Mouse (Mus musculus) stomach, embryonic 16.5 days (tissue): ENCODE data around the gene Olfr360. TPM values are rescaled to one million over a fixed set of nuclear protein-coding genes. Genes with fewer than 3 reads are reported as not detected.
"Not testable (repeated sequence)": the region's sequence is repeated elsewhere in the genome, so short reads cannot be mapped to it uniquely, and the experiment has no call there.

Experiments used
- ATAC-seq: fragments of 200-750 bp; cut with Nextera tagmentation; 2 replicates; pipeline ENCODE4 v1.8.0; 2017; ENCODE audit warnings: moderate number of reproducible peaks, moderate TSS enrichment; ENCODE audit not compliant: insufficient read depth, low FRiP score
- H3K27ac ChIP-seq: fragments of 300-500 bp; sonication (generic); 2 replicates; pipeline ENCODE4 v1.5.1; 2014; ENCODE audit warnings: low read length
- H3K27me3 ChIP-seq: fragments of 300-500 bp; sonication (generic); 2 replicates; pipeline ENCODE4 v1.6.1; 2014; ENCODE audit warnings: low read length, control low read depth, mixed read lengths; ENCODE audit not compliant: control insufficient read depth, insufficient read depth
- H3K36me3 ChIP-seq: fragments of 300-500 bp; sonication (generic); 2 replicates; pipeline ENCODE4 v1.6.1; 2014; ENCODE audit warnings: low read length; ENCODE audit not compliant: control insufficient read depth, insufficient read depth
- H3K4me1 ChIP-seq: fragments of 300-500 bp; sonication (generic); 2 replicates; pipeline ENCODE4 v1.6.1; 2014; ENCODE audit warnings: low read length, control low read depth, mixed read lengths; ENCODE audit not compliant: control insufficient read depth, insufficient read depth
- H3K4me2 ChIP-seq: fragments of 300-500 bp; sonication (generic); 2 replicates; pipeline ENCODE4 v1.6.1; 2014; ENCODE audit warnings: low read depth, low read length, mixed read lengths
- H3K4me3 ChIP-seq: fragments of 300-500 bp; sonication (generic); replicated peaks from 2 replicates; pipeline ENCODE4 v1.5.1; 2014; ENCODE audit warnings: mild to moderate bottlenecking, low read length
- H3K9ac ChIP-seq: fragments of 300-500 bp; sonication (generic); 2 replicates; pipeline ENCODE4 v1.6.1; 2014; ENCODE audit warnings: low read length
- H3K9me3 ChIP-seq: fragments of 300-500 bp; sonication (generic); replicated peaks from 2 replicates; pipeline ENCODE4 v1.6.1; 2016; ENCODE audit warnings: low read length, control low read depth; ENCODE audit not compliant: control insufficient read depth
- whole genome bisulfite sequencing: fragments of 180-500 bp; shearing (Covaris S2); extraction: QIAGEN DNeasy Blood & Tissue Kit; methylation state at CpG from one replicate; pipeline ENCODE4 v1.1.7; 2014; 5-methylcytosine and 5-hydroxymethylcytosine counted together
- polyA plus RNA-seq: library from polyadenylated mRNA; unstranded; fragments of >200 nt; fragmentation: Nextera tagmentation; extraction: Ambion mirVana; gene quantifications from 2 replicates; pipeline ENCODE4 v1.2.1, GENCODE M21; 2015

Olfr360 gene
- not detected in 2 replicates for polyA plus RNA-seq

- Histone ChIP-seq H3K9ac (no peak within 1 kb of the TSS), H3K27me3 (no peaks in the 10 kb centered on the region), H3K4me3 (no peak within 1 kb of the TSS), H3K36me3 (no peaks in the 10 kb centered on the region), H3K4me1 (no peaks in the 10 kb centered on the region), H3K4me2 (no peak within 1 kb of the TSS), H3K27ac (no peak within 1 kb of the TSS), H3K9me3 (no peaks in the 10 kb centered on the region)
- no peak for ATAC-seq
Measured at GRCm38 (mm10) chr2:37065446-37065845, at the start of gene Olfr360. Olfr360 (plus strand) TSS chr2:37065746.

- not testable (repeated sequence) for ATAC-seq, H3K36me3 ChIP-seq, H3K4me2 ChIP-seq, H3K27me3 ChIP-seq, H3K9ac ChIP-seq, H3K4me1 ChIP-seq, H3K9me3 ChIP-seq, H3K4me3 ChIP-seq, H3K27ac ChIP-seq
- WGBS: 67% methylated on average over 1 of the region's 1 CpGs
Measured at GRCm38 (mm10) chr2:37089190-37089589, 23.6 kb downstream of the Olfr360 start, which contains the start of gene Olfr361. Olfr361 (minus strand) TSS chr2:37089290.

- Histone ChIP-seq H3K9me3 (no peaks in the 10 kb centered on the region; the same call in 1 of the 2 replicates), H3K27me3 (no peaks in the 10 kb centered on the region), H3K9ac (no peak within 1 kb of the TSS), H3K27ac (no peak within 1 kb of the TSS), H3K36me3 (no peaks in the 10 kb centered on the region), H3K4me1 (no peaks in the 10 kb centered on the region), H3K4me2 (no peak within 1 kb of the TSS), H3K4me3 (no peak within 1 kb of the TSS)
- ATAC-seq: no peak
- 91% methylated on average over 1 of the region's 1 CpGs for WGBS
Measured at GRCm38 (mm10) chr2:37117810-37118209, 52.3 kb downstream of the Olfr360 start, which contains the start of gene Olfr362. Olfr362 (minus strand) TSS chr2:37117910.

Other genes starting within 250 kb of the Olfr360 start
- not detected in 2 replicates for gene Olfr3, start 248.7 kb upstream of the Olfr360 start, polyA plus RNA-seq
- not detected in 2 replicates for gene Olfr350, start 219.4 kb upstream of the Olfr360 start, polyA plus RNA-seq
- not detected in 2 replicates for gene Olfr351, start 203.1 kb upstream of the Olfr360 start, polyA plus RNA-seq
- gene Olfr352, start 197.3 kb upstream of the Olfr360 start, polyA plus RNA-seq: not detected in 2 replicates
- gene Olfr353, start 172.8 kb upstream of the Olfr360 start, polyA plus RNA-seq: not detected in 2 replicates
- not detected in 2 replicates for gene Olfr354, start 160.1 kb upstream of the Olfr360 start, polyA plus RNA-seq
- not detected in 2 replicates for gene Olfr355, start 136.8 kb upstream of the Olfr360 start, polyA plus RNA-seq
- not detected in 2 replicates for gene Olfr356, start 128.6 kb upstream of the Olfr360 start, polyA plus RNA-seq
- not detected in 2 replicates for gene Olfr357, start 71.9 kb upstream of the Olfr360 start, polyA plus RNA-seq
- gene Olfr358, start 56.4 kb upstream of the Olfr360 start, polyA plus RNA-seq: not detected in 2 replicates
- not detected in 2 replicates for gene Olfr361, start 23.5 kb downstream of the Olfr360 start, polyA plus RNA-seq
- not detected in 2 replicates for gene Olfr362, start 52.2 kb downstream of the Olfr360 start, polyA plus RNA-seq
- not detected in 2 replicates for gene Olfr364-ps1, start 73.6 kb downstream of the Olfr360 start, polyA plus RNA-seq
- gene Olfr365, start 122.5 kb downstream of the Olfr360 start, polyA plus RNA-seq: not detected in 2 replicates
- gene Olfr366, start 145.8 kb downstream of the Olfr360 start, polyA plus RNA-seq: not detected in 2 replicates